Mouse (Mus musculus): ENCODE results near the gene Gm960. TPM values are rescaled to one million over a fixed set of nuclear protein-coding genes. Genes with fewer than 3 reads are reported as not detected.
"Not testable (repeated sequence)": the region's sequence is repeated elsewhere in the genome, so short reads cannot be mapped to it uniquely, and the experiment has no call there.

The Gm960 gene
- total RNA-seq, 4 experiments from 2014 or later = not detected

DNA sequence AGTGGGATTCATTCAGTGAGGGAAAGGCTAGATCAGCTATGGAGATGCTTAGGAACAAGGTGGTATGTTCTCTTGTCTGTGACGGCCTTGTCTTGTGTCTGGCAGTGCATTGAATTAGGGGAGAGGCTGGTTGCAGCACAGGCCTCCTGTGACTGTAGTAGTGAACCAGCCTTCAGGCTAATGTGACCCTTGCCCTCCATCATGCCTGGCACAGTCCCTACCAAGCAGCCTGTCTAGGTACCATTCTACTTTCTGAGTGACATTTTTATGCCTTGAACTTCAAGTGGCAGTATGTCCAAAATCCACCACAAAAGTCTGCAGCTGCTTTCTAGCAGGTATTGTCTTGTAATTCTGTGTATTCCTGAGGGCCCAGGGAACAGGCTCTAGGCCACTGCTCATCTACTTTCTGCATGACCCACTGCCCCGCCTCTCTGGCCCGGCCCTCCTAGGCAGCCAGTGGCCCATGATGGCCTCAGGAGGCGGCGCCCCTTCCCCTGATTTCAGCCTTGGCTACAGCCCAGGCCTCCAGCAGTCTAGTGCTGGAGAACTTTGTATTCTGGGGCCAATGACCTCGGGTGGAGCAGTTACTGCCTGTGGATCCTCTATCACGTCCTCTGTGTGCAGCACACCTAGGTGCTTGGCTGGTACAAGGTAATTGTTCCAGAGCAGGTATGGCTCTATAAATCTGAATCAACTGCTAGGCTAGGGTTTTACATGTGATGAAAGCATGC, 104.5 kb downstream of the Gm960 start:
- no peak for DNase-seq (ENCODE audit: low spot score in 2 of 2)

DNA sequence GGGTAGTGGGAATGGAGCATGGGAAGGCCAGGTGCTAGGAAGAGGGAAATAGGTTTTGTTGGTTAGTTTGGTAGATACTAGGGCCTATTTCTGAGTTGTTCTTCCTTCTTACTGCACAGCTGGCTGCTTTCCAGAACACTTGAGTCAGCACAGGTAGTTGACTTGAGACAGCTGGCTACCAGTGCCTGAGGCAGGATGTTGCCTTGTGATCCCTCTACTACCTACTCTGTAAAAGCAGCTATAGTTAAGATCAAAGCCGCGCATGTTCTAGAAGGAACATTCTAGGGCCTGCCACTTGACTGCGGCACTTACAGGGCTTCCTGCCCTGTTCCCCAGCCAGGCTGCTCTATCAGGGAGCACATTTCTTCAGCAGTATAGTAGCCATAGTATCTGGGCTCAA, 108.4 kb downstream of the Gm960 start:
- DNase-seq (ENCODE audit: low spot score in 2 of 2) = no peak

DNA sequence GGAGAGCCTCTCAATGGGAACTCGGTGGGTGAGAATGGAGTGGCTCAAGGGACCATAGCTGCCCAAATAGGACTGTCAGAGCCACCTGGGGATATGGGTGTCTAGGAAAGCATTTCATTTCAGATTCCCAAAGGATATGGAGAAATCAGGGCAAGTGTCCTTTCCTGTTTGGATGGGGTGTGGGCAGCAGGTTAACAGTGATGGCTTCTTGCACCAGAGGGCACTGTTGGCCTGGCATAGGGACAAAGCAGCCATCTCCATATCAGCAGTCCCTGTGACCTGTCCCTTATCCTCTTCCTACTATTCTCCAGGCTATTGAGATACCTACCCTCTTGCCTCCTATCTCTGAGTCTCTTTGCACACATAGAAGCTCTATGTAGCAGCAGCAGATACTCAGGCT, 109.4 kb downstream of the Gm960 start:
- no peak for DNase-seq (ENCODE audit: low spot score in 2 of 2)

DNA sequence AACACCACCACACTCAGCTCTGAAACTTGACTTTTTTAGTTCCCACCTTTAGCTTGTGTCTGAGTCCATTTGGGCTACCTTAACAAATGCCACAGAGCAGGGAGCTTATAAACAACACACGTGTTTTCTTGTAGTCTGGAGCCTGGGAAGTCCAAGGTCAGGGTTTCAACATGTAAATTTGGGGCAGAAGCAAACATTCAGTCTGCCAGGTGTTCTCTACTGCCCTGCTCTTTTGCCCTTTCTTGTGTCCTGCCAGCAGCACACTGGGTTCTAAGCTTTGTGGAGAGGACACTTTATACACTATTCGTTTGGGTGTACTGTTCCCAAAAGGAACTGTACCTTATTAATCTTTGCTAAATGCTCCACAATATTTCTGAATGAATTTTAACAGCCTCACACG, 110.0 kb downstream of the Gm960 start:
- no peak for DNase-seq (ENCODE audit: low spot score in 2 of 2)

DNA sequence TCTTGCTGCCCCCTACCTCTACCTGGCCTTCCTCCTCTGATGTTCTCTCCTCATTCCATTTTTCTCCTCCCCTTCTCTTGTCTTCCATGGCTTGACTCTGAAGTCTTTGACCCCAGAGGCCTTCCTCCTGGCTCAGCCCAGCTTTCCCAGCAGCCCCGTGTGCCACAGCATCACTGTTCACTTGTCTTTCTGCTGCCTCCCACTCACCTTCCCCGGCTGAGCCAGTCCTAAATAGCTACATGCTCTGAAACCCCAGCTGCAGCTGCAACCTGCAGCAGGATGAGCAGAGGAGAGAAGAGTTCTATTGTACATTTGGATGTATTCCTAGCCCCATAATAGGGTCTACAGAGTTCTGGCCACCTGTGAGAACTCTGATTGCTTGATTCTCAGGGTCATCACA, 111.0 kb downstream of the Gm960 start:
- DNase-seq (ENCODE audit: low spot score in 2 of 2) = no peak

DNA sequence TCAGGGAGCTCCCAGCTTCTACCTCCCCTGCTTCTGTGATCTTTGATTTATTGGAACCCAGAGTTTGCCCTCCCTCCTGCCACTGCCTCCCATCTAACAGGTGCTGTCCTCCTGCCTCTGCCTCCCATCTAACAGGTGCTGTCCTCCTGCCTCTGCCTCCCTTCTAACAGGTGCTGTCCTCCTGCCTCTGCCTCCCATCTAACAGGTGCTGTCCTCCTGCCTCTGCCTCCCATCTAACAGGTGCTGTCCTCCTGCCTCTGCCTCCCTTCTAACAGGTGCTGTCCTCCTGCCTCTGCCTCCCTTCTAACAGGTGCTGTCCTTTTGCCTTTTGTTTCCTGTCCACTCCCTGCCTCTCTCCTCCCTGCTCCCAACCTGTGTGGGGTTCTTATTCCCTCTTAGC, 111.7 kb downstream of the Gm960 start:
- not testable (repeated sequence) for DNase-seq (ENCODE audit: low spot score in 2 of 2)

DNA sequence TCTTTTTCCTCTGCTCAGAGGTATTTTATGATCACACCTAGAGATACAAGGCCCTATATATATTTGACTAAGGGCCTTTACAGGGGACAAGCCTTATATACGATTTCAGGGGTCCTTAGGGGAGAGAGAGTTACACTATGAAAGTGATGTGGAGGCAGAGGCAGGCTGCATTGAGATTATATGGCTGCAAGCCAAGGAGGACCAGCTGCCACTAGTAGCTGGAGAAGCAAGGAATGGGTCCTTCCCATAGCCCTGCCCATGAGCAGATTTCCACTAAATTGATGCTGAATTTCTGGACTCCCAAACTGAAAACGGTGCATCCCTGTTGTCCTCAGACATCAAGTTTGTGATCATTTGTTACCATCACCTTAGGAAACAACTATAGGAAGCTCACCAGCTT, 114.6 kb downstream of the Gm960 start:
- DNase-seq (ENCODE audit: low spot score in 2 of 2) = no peak

DNA sequence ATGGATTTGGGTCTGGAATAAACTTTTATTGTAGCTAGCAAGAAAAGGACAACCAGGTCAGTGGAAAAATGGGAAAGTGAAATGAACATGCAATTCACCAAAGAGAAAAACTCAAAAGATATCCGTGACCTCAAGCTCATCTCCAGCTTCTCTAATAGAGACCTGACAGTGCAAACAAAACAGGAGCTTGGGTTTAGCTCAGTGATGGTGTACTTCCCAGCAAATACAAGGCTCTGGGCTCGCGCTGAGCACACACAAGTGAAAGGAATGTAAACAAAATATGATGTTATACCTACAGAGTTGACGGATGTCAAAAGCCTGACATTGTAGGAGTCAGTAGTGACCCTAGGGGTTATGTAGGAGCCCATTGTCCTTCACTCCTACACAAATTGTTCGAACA, 119.2 kb downstream of the Gm960 start:
- no peak for DNase-seq (ENCODE audit: low spot score in 2 of 2)

DNA sequence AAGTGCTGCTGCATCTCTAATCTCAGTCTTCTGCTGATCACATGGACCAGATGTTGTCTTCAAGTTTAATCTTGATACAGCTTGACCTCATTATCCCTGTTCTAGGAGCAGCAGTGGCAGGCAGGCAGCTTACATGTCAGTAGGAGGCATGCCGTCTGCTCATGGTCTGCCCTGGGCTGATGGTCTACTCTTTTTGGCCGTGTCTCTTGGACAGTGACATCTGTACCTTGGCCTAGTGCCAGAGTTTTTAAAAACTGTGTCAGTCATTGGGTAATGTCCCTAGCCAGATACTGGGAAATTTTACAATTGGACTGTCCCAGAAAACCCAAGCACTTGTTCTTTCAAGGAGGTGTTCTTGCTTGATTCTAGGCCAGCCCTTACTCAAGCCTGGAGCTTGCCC, 119.7 kb downstream of the Gm960 start:
- peak; percentile 24 to 38 for DNase-seq (ENCODE audit: low spot score in 2 of 2)

Small RNA genes within 50 kb of the gene (microRNA-seq; reads per million reads assigned to microRNA genes)
- gene Mir6986 = not detected

Other genes starting within 250 kb of the Gm960 start
- 1 to 10 TPM; 1.8 to 4.7 (median 2.2) TPM for gene Syt12, start 221.2 kb downstream of the Gm960 start, total RNA-seq (2022)
- gene 2010003K11Rik, start 200.1 kb downstream of the Gm960 start, total RNA-seq (2022) = under 1 TPM in 3 of 4 experiments, not detected in 1; 0.22 to 0.25 (median 0.24) TPM
- 100 to 1,000 TPM in 2 of 4 experiments, 10 to 100 TPM in 2; 60.2 to 229 (median 114) TPM for gene Pcx, start 188.2 kb downstream of the Gm960 start, total RNA-seq (2022)
- 1 to 10 TPM in 2 of 4 experiments, under 1 TPM in 2; 0.46 to 6.3 (median 1.1) TPM for gene Lrfn4, start 83.0 kb downstream of the Gm960 start, total RNA-seq (2022)
- gene Rce1, start 73.0 kb downstream of the Gm960 start, total RNA-seq (2022) = 1 to 10 TPM; 3.2 to 7.5 (median 4.0) TPM
- gene Sptbn2, start 12.5 kb upstream of the Gm960 start, total RNA-seq (2022) = under 1 TPM in 3 of 4 experiments, not detected in 1; 0.04 to 0.10 (median 0.07) TPM
- gene Rbm4b, start 57.8 kb upstream of the Gm960 start, total RNA-seq (2022) = 1 to 10 TPM; 2.0 to 2.9 (median 2.7) TPM
- gene Rbm4, start 95.2 kb upstream of the Gm960 start, total RNA-seq (2022) = 10 to 100 TPM; 32.2 to 39.3 (median 33.5) TPM
- 10 to 100 TPM in 3 of 4 experiments, 1 to 10 TPM in 1; 8.7 to 14.3 (median 11.8) TPM for gene Gm21992, start 112.9 kb upstream of the Gm960 start, total RNA-seq (2022)
- gene Rbm14, start 113.0 kb upstream of the Gm960 start, total RNA-seq (2022) = 1 to 10 TPM; 5.5 to 7.2 (median 6.5) TPM
- 10 to 100 TPM; 18.0 to 27.4 (median 22.5) TPM for gene Ccs, start 140.7 kb upstream of the Gm960 start, total RNA-seq (2022)
- not detected for gene Ccdc87, start 140.7 kb upstream of the Gm960 start, total RNA-seq (2022)
- 10 to 100 TPM; 26.2 to 36.7 (median 31.9) TPM for gene Ctsf, start 156.5 kb upstream of the Gm960 start, total RNA-seq (2022)
- gene Actn3, start 179.2 kb upstream of the Gm960 start, total RNA-seq (2022) = over 10,000 TPM in 2 of 4 experiments, 1,000 to 10,000 TPM in 2; 9,112 to 10,193 (median 10,010) TPM
- 1 to 10 TPM; 1.8 to 3.6 (median 2.6) TPM for gene Zdhhc24, start 180.0 kb upstream of the Gm960 start, total RNA-seq (2022)
- gene Bbs1, start 208.0 kb upstream of the Gm960 start, total RNA-seq (2022) = 1 to 10 TPM; 1.1 to 3.3 (median 1.2) TPM
- 10 to 100 TPM; 12.5 to 14.3 (median 13.1) TPM for gene Dpp3, start 229.6 kb upstream of the Gm960 start, total RNA-seq (2022)
- 1 to 10 TPM; 2.7 to 3.8 (median 3.3) TPM for gene Peli3, start 244.5 kb upstream of the Gm960 start, total RNA-seq (2022)